Mouse (Mus musculus) retina, postnatal 7 days (tissue): ENCODE results near the gene Crygn.
"Not testable (repeated sequence)": the region's sequence is repeated elsewhere in the genome, so short reads cannot be mapped to it uniquely, and the experiment has no call there.

Experiments
- DNase-seq: peaks from one replicate; pipeline ENCODE4 v3.0.0-alpha.2; 2012; ENCODE audit warnings: low read depth, low spot score

The Crygn gene

DNA sequence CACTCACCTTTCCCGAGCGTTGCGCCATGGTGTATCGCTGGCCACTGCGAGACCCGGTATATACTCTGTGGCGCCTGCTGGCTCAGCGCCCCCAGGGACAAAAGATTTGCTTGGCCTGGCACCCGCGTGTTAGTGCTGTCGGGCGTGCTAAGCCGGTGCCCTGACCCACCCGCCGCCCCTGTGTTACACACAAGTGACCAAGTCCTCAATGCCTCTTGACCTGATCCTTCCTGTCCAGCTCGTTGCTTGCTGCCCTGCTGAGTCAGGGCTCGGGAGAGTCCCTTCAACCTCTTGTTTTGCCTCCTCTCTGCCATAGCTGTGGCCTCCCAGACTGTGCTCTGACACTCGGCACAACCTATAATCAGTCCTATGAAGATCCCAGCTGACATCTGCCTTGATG lies at the start of gene Crygn:
TSS of gene Crygn (minus strand) at position 193 of the 400 bp plus-strand sequence.
- no peak for DNase-seq

DNA sequence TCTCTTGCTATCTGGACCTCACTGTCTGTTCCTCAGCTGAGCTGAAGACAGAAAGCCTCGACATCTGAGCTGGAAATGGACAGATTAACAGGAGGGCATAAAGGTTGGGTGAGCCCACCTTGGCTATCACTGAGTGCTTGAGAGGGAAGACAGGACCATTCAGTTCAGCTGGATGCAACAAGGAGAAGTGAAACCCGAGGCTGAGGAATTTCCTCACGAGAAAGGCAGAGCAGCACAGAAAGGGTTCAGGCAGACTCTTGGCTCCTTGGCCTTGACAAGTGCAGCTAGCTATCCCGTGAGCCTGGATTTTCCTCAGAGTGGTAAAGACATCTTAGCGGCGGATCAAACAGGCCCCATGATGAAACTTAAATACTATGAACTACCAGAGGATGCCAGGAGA lies 47.4 kb upstream of the Crygn start:
- no peak for DNase-seq

DNA sequence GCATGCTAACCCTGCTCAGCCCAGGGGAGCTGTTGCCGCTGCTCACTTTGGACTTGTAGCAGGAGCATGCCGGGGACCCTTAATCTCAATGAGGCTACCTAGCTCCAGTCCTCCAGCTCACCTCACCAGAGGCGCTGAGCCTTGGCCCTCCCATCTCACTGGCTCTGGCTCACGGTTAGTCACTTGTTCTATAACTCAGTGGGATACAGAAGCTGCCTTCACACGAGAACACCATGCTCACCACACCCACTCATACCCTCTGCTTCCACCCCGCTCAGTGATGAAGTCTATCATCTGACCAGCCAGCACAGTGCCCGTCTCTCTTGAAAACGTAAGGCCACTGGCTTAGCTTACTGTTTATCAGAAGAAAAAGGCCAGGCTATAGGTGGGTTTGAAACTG lies 46.9 kb upstream of the Crygn start:
- DNase-seq, result no peak

DNA sequence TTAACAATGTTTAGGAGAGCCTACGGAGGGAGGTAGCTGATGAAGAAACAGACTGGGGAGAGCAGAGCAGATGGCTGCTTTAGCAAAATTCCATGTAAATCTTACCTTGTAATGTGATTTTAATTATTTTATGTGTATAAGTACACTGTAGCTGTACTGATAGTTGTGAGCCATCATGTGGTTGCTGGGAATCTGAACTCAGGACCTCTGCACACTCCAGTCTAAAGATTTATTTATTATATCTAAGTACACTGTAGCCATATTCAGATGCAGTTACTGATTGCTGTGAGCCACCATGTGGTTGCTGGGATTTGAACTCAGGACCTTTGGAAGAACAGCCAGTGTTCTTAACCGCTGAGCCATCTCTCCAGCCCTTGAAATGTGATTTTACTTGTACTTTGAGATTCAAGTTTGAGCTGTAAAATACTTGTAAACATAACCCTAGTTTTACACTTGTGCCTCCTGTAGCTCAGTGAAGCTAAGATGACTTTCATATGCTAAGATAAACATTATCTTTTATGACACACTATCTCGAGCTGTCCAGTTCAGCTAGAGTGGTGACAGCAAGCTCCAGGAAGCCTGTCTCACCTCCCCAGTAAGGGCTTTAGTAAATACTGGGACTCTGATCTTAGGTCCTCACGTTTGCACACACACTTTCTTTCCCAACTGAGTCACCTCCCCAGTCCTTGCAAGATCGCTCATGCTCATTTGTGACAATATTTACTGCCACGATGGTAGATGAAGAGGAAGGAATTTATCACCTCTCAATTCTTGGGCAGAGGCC lies 44.2 kb upstream of the Crygn start:
- no peak for DNase-seq

DNA sequence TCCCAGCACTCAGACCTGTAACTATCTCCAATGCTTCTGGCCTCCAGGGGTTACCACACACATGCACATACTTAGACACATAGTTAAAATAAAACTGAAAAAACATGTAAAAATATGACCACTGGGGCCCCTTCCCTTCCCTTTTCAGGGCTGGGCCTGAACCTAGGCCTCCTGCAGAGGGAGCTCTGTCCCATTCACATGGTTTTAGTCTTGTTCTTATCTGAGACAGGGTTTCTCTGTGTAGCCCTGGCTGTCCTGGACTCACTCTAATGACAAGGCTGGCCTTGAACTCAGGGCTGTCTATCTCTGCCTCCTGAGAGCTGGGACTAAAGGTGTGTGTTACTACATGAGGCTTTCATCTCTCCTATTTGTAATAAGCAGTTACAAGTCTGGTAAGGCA lies 42.6 kb upstream of the Crygn start:
- no peak for DNase-seq

DNA sequence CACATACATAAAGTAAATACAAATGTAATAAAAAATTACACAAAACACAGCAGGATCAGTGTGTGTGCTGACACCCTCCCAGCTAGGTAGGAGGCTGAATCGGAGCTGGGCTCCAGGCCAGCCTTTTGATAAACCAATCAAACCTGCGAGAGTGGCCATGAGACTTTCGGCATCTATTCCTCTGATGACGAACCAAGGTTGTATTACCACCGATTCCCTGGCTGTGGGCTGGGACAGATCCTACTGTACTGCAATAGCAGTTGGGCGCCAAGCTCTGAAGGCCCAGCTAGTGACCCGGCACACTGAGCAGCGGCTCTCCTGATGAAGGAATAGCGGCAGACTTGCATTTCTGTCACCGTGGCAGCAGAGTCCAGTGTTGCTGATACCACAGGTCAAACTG lies 40.8 kb upstream of the Crygn start:
- no peak for DNase-seq

DNA sequence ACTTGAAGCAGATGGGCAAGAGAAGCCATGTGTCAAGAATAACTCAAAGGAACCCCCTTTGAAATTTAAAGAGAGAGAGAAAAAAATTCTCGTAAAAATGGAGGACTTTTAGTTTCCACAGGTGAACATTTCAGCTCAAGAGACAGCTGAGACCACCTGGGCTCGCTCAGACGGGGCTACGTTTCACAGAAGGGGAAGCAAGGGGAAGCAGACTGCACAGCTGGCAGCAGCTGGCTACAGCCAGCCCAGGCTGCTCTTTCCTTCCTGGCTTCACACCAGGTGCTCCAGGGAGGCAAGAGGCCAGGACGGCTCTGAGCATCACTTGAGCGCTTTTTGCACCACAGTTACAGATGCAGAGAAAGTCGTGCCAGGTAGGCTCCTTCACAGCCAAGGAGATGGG lies 40.0 kb upstream of the Crygn start:
- DNase-seq, result no peak

DNA sequence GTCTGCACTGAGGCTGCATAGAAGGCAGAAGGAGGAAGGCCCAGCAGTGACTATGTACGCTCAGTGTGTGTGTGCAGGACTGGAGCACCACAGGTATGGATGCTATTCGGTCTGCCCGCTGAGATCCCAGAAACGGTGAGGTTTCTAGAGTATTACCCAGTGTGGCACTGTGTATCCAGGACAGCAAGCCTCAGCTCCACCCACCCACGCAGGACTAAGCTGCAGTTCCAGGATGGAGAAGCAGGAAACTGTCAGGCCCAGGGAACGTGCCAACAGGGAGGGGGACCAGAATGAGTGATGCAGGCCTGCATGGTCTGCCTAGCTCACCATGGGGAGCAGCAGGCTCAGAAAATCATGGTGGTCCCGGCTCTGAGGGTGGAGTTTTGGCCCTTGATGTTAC lies 35.2 kb upstream of the Crygn start:
- no peak for DNase-seq

DNA sequence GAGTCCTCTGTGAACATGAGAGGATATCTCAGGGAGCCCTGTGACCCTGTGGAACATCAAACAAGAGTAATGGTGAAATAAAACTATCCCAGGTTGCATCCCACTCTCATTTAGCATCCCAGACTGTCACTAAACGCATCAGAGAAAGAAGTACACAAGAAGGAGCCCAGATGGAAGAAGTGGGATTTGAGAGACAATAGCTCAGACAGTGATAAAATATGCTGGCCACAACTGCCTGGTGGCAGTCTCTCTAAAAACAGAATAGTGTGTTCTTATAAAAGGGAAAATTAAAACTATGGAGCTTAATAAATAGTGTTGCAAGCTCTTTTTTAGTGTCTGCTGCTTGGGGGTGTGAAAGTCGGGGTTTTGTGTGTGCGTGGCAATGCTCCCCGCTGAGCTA lies 25.1 kb upstream of the Crygn start:
- no peak for DNase-seq

DNA sequence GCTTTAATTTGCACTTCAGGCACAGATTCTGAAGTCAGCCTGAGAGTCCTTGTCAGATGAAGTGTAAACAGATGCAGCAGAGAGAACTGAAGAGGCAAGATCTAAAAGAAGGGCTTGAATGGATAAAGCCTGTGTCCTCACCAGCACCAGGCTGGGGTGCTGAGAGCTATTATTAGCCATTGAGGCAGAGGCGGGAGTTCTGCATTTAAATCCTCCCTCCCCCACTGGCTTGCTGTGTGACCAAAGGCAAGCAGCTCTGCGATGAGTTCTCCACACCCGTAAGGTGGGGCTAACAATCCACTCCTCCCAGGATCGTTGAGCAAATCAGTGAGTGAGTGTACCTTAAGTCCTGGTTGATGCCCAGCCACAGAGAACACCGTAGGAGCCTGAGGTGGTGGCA lies 23.2 kb upstream of the Crygn start:
- no peak for DNase-seq

DNA sequence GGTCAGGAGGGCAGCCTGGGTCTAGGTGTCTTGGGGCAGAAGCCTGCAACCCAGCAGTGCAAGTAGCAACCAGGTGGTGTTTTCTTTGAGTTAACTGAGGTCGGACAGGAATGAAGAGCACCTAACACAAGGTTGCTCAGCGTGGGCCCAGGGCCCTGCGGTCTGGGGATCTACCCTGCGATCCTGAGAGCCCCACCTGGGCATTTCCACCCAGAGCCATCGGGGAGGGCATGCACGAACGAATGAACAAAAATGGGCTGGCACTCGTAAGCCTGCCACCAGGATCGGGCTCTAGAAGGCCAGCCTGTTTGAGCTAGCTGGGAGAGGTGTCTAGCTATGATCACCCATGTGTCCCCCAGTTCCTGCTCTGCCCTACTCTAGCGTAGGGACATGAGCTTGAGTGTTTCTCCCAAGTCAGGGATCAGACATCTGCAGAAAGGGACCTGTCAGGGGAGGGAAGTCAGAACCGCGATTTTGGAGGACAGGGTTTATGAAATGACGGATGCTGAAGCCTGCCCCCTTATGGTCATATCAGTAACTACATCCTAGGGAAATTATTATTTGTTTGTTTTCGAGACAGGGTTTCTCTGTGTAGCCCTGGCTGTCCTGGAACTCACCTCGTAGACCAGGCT lies 22.2 kb upstream of the Crygn start:
- DNase-seq, result peak; percentile 17

DNA sequence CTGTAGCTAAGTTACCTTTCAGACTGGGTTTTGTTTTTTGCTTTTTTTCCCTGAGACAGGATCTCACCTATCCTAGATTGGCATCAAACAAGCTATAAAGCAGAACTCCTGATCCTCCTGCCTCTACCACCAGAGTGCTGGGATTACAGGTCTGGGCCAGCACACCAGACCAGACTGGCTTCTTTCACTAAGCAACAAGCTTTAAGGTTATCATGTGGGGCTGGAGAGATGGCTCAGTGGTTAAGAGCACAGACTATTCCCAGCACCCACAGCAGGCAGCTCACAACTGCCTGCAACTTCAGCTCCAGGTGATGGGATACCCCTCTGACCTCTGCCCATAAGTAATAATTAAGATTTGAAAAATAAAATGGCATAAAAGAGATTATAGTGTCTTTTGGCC lies 21.5 kb upstream of the Crygn start:
- DNase-seq, result no peak

DNA sequence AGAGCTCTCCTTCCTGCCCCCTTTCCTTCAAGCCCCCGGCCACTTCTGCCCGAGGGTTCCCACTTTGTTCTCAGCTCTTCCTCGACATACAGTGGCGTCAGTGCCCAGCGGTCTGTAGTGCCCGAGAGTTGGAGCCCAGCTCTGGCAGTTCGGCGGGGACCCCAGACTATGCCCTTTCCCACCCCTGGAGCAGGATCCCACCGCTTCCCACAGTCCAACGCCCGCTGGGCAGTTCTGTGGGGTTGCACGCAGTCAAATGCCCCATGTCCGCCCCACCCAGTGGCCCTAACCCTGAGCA lies 21.0 kb upstream of the Crygn start:
- DNase-seq, result no peak

DNA sequence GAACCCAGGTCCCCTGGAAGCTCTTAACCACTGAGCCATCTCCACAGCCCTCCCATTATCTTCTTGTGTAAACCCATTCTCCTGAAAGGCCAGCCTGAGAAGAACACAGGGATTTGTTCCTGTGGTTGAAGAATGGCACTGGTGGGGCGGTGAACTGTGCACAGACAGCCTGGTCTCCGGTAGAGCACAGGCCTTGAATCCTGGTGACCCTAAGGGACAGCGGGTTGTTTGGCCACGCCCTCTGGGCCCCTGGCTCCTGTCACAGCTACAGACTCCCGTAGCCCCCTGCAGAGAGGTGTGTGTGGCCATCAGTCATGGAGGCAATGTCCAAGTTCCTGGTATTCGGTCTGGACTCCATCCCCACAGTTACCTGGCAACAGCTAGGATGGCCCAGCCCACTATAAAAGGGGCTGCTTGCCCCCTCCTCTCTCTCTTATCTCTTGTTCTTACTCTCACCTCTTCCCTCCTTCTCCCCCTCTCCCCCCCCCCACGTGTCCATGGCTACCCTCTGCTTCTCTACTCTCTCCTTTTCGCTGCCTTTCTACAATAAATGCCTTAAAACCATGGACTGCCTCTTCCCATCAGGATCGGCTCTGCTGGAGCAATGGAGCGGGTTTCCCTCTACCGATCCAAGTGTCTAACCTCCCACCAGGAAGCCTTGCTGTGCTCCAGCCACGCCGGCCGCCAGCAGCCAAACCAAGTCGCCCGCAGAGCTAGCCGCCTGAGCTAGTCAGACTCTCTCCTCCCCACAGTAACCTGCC lies 20.5 kb upstream of the Crygn start:
- DNase-seq, result no peak

DNA sequence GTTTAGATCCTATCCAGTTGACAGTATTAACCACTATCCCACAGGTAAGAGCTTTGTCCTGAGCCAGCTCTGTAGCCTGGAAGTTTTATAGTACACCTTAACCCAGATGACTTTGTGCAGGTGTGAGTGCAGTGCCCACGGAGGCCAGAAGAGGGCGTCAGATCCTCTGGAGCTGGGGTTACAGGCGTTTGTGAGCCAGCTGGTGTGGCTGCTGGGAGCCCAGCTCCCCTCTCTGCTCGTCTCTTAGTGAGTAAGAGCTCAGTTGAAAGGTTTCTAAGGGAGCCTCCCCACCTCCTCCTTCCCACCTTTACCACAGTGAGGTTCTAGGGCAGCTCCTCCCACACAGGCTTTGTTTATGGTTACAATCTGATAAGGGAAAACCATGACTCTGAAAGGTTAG lies 18.9 kb upstream of the Crygn start:
- no peak for DNase-seq

DNA sequence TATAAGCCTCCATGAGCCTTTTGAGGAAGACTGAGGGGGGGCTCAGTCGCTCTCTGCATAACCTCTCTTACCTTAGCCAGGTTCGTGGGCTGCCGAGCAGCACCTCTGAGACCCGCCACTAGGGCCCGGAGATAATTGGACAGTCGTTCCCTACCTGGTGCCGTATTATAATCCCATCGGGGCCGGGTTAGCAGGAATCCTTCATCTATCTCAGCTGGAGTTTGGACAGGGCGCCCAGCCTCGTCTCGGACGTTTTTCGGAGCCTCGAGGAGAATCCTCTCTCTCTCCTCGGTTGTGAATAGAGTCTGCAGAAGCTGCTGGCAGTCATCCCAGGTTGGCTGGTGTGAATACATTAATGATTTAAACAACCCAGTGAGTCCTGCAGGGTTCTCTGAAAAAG lies 16.7 kb upstream of the Crygn start:
- DNase-seq, result not testable (repeated sequence)

DNA sequence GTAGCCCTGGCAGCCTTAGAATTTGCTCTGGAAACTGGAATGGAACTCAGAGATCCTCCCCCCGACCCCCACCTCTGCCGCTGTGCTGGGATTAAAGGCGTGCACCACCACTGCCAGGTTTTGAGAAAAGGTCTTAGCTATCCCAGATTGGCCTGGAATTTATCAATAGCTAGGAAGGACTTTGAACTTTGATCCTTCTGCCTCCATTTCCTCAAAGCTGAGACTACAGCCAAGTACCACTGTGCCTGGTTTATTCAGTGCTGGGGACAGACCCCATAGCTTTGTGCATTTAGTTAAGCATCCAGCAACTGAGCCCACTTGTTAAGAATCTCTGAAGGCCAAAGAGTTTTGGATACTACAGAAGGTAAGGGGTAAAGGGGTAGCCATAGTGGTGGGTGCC lies 877 bp downstream of the Crygn start:
- DNase-seq, result no peak

DNA sequence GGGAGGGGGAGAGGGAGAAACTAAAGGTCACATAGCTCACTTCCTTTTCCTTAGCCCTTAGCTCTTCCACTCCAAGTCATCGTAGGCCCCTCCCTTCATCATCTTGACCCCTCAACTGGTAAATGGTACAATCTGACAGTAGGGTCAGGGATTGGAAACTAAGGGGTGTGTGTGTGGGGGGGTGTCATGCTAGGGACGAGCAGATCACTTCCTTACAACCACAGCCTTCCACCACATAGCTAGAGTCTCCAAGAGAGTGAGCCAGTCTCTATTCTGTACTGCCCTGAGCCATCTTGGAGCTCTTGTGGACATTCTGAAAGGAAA lies 5.7 kb downstream of the Crygn start:
- DNase-seq, result no peak

DNA sequence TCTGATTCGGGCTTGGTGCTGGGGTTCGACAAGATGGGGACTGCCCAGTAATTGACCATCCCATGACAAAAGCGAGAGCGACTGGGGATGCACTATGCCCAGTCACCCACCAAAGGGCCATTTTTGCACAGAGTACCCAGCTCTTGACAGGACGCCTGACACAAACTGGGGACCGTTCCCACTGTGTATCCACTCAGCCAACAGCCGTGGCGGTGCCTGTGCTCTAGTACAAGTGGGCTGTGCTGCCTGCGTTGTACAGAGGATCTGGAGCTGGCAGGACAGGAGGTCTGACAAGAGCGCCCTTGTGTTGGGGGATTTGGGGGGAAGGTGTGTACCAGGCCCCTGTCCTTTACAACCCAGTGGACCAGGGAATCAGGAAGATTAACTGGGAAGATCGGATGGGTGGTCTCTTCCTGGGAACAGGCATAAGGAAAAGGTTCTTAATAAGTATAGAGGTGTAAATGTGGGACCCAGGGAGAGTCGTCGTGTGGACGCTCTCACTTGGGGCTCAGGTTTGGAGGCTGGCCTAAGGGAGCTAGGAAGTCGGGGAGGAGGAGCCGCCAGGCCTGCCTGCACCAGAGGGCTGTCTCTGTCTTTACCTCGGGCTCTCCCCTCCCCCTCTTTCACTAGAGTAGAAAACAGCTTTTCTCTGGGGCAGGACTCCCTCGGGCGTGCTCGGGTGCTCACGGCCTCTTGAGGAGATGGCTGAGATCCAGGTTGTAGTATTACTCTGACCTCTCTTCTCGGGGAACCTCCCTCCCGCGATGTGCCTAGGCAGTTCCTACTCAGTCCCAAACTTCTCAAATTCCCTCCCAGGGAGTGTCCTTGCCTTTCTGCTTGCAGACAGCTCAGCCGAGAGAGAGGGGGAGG lies 6.3 kb downstream of the Crygn start:
- no peak for DNase-seq

DNA sequence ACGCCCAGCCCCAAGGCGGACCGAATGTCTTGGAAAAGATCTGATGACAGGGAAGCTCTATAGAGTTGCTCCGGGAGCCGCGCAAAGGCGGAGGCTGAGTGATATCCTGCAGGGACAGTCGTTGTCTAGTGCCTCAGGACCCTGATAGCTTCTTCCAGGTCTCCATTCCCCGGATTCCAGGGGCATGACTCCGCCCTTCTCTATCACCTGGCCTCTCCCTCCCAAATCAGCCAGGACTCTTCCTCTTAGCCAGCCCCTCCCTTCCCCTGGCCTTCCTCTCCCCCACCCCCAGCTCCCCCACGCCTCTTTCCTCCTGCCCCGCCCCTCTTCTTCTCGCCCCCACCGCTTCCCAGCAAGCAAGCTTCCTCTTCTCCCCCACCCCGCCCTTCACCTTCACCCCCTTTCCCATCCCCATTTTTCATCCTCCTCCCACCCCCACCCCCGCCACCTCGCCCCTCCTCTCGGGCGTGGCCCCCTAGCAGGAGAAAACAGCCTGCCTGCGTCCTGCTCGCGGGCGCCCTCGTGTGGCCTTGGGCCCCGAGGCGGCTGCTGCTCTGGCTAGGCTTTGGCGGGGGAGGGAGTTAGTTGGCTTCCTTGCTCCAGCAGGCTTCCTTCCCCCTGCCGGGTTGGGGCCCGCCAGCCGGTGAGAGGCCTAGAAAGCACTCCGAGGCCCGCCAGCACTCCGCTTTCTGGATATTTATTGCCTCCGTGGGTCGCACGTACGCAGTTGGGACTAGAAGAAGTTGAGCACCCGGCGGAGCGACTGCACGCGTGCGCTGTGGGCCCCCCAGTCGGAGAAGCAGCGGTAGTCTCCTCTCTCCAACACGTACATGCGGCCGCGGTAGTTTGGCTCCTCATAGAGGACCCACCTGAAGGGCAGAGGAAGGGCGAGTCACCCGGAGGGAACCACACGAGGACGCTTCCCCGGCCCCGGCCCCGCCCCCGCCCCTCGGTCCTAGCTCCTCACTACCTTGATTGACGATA lies 7.2 kb downstream of the Crygn start:
- peak; percentile 83 for DNase-seq

DNA sequence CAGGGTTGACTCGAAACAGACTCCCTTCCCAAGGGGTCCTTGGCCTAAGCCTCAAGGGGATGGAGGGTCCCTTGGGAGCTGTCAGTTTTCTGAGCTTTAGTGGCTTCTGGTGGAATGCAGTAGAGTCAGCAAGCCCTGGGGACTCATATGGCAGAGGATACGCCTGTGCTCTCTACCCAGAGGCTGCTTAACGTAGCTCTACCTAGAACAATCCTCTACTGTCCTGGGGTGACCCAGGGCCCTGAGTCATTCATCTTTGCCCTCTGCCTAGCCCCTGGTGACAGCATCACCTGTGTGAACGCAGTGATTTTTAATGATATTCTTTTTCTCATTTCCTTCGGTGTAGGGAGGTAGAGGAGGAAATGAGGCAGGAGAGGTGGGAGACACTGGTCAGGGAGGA lies 8.1 kb downstream of the Crygn start:
- DNase-seq, result no peak
